Mouse (Mus musculus): ENCODE data around the gene Ncor2.

Gene Ncor2

GRCm38 (mm10) chr5:125179007-125179734 is at the start of gene Ncor2:
TSS of gene Ncor2 (minus strand) at chr5:125179219.
- Histone ChIP-seq H3K27me3 (ENCODE audit: insufficient read depth, low read length) (peaks cover 7% of the 10 kb centered on the region; the same call in 1 of the 2 replicates), H3K9me3 (ENCODE audit: low read length) (no peaks in the 10 kb centered on the region), H3K4me1 (replicated peaks; ENCODE audit: low read depth, low read length) (peaks cover 67% of the 10 kb centered on the region), H3K4me3 (replicated peaks; ENCODE audit: low read length) (peak within 1 kb of the TSS; percentile 93), H3K36me3 (ENCODE audit: insufficient read depth, low read length) (peaks cover 2% of the 10 kb centered on the region; the same call in 1 of the 2 replicates)
- TF ChIP-seq NANOG (IDR thresholded peaks at IDR 0.05; ENCODE audit: borderline replicate concordance, low read length) = no peak
- no peak for TF ChIP-seq POU5F1 (IDR thresholded peaks at IDR 0.05; ENCODE audit: borderline replicate concordance, low read length)
- TF ChIP-seq CTCF (conservative IDR thresholded peaks at IDR 0.05; ENCODE audit: low read length) = no peak

GRCm38 (mm10) chr5:125227699-125228098 is 48.7 kb upstream of the Ncor2 start:
- H3K27me3 ChIP-seq (ENCODE audit: insufficient read depth, low read length) = no peaks in the 10 kb centered on the region; the same call in 1 of the 2 replicates
- no peak overlapping the region for H3K4me3 ChIP-seq (replicated peaks; ENCODE audit: low read length)
- no peaks in the 10 kb centered on the region; the same call in 1 of the 2 replicates for H3K4me1 ChIP-seq (replicated peaks; ENCODE audit: low read depth, low read length)
- H3K9me3 ChIP-seq (ENCODE audit: low read length) = no peaks in the 10 kb centered on the region
- TF ChIP-seq CTCF (conservative IDR thresholded peaks at IDR 0.05; ENCODE audit: low read length) = peak; percentile 65
- no peak for TF ChIP-seq POU5F1 (IDR thresholded peaks at IDR 0.05; ENCODE audit: borderline replicate concordance, low read length)
- TF ChIP-seq NANOG (IDR thresholded peaks at IDR 0.05; ENCODE audit: borderline replicate concordance, low read length) = no peak
- no peaks in the 10 kb centered on the region for H3K36me3 ChIP-seq (ENCODE audit: insufficient read depth, low read length)

GRCm38 (mm10) chr5:125226229-125226634 is 47.2 kb upstream of the Ncor2 start:
- H3K4me1 ChIP-seq (replicated peaks; ENCODE audit: low read depth, low read length) = no peaks in the 10 kb centered on the region; the same call in 1 of the 2 replicates
- no peaks in the 10 kb centered on the region for H3K36me3 ChIP-seq (ENCODE audit: insufficient read depth, low read length)
- H3K4me3 ChIP-seq (replicated peaks; ENCODE audit: low read length) = no peak overlapping the region
- no peaks in the 10 kb centered on the region; the same call in 1 of the 2 replicates for H3K27me3 ChIP-seq (ENCODE audit: insufficient read depth, low read length)
- no peaks in the 10 kb centered on the region for H3K9me3 ChIP-seq (ENCODE audit: low read length)
- TF ChIP-seq CTCF (conservative IDR thresholded peaks at IDR 0.05; ENCODE audit: low read length) (no peak), POU5F1 (IDR thresholded peaks at IDR 0.05; ENCODE audit: borderline replicate concordance, low read length) (no peak), NANOG (IDR thresholded peaks at IDR 0.05; ENCODE audit: borderline replicate concordance, low read length) (no peak)

GRCm38 (mm10) chr5:125224925-125225324 is 45.9 kb upstream of the Ncor2 start:
- no peaks in the 10 kb centered on the region; the same call in 1 of the 2 replicates for H3K27me3 ChIP-seq (ENCODE audit: insufficient read depth, low read length)
- no peak overlapping the region for H3K4me3 ChIP-seq (replicated peaks; ENCODE audit: low read length)
- no peaks in the 10 kb centered on the region for H3K9me3 ChIP-seq (ENCODE audit: low read length)
- H3K36me3 ChIP-seq (ENCODE audit: insufficient read depth, low read length) = no peaks in the 10 kb centered on the region
- TF ChIP-seq NANOG (IDR thresholded peaks at IDR 0.05; ENCODE audit: borderline replicate concordance, low read length) (no peak), POU5F1 (IDR thresholded peaks at IDR 0.05; ENCODE audit: borderline replicate concordance, low read length) (no peak), CTCF (conservative IDR thresholded peaks at IDR 0.05; ENCODE audit: low read length) (no peak)
- no peaks in the 10 kb centered on the region; the same call in 1 of the 2 replicates for H3K4me1 ChIP-seq (replicated peaks; ENCODE audit: low read depth, low read length)

- Histone ChIP-seq H3K36me3 (ENCODE audit: insufficient read depth, low read length) (no peaks in the 10 kb centered on the region), H3K27me3 (ENCODE audit: insufficient read depth, low read length) (peaks cover 3% of the 10 kb centered on the region), H3K9me3 (ENCODE audit: low read length) (no peaks in the 10 kb centered on the region), H3K4me1 (replicated peaks; ENCODE audit: low read depth, low read length) (no peaks in the 10 kb centered on the region; the same call in 1 of the 2 replicates), H3K4me3 (replicated peaks; ENCODE audit: low read length) (no peak overlapping the region)
- TF ChIP-seq NANOG (IDR thresholded peaks at IDR 0.05; ENCODE audit: borderline replicate concordance, low read length) = no peak
- no peak for TF ChIP-seq POU5F1 (IDR thresholded peaks at IDR 0.05; ENCODE audit: borderline replicate concordance, low read length)
- TF ChIP-seq CTCF (conservative IDR thresholded peaks at IDR 0.05; ENCODE audit: low read length) = no peak
These were observed 44.9 kb upstream of the Ncor2 start for GRCm38 (mm10) chr5:125223961-125224360.

- H3K4me1 ChIP-seq (replicated peaks; ENCODE audit: low read depth, low read length) = no peaks in the 10 kb centered on the region; the same call in 1 of the 2 replicates
- H3K27me3 ChIP-seq (ENCODE audit: insufficient read depth, low read length) = peaks cover 8% of the 10 kb centered on the region
- no peaks in the 10 kb centered on the region for H3K36me3 ChIP-seq (ENCODE audit: insufficient read depth, low read length)
- H3K9me3 ChIP-seq (ENCODE audit: low read length) = no peaks in the 10 kb centered on the region
- no peak overlapping the region for H3K4me3 ChIP-seq (replicated peaks; ENCODE audit: low read length)
- TF ChIP-seq POU5F1 (IDR thresholded peaks at IDR 0.05; ENCODE audit: borderline replicate concordance, low read length) = no peak
- TF ChIP-seq CTCF (conservative IDR thresholded peaks at IDR 0.05; ENCODE audit: low read length) = no peak
These were observed 43.7 kb upstream of the Ncor2 start for GRCm38 (mm10) chr5:125222706-125223105.

- H3K9me3 ChIP-seq (ENCODE audit: low read length) = no peaks in the 10 kb centered on the region
- H3K36me3 ChIP-seq (ENCODE audit: insufficient read depth, low read length) = no peaks in the 10 kb centered on the region
- TF ChIP-seq POU5F1 (IDR thresholded peaks at IDR 0.05; ENCODE audit: borderline replicate concordance, low read length) (no peak), NANOG (IDR thresholded peaks at IDR 0.05; ENCODE audit: borderline replicate concordance, low read length) (no peak), CTCF (conservative IDR thresholded peaks at IDR 0.05; ENCODE audit: low read length) (no peak)
- H3K27me3 ChIP-seq (ENCODE audit: insufficient read depth, low read length) = peaks cover 15% of the 10 kb centered on the region
- no peak overlapping the region for H3K4me3 ChIP-seq (replicated peaks; ENCODE audit: low read length)
- no peaks in the 10 kb centered on the region; the same call in 1 of the 2 replicates for H3K4me1 ChIP-seq (replicated peaks; ENCODE audit: low read depth, low read length)
These were observed 42.8 kb upstream of the Ncor2 start for GRCm38 (mm10) chr5:125221868-125222267.

- H3K4me3 ChIP-seq (replicated peaks; ENCODE audit: low read length) = no peak overlapping the region
- H3K4me1 ChIP-seq (replicated peaks; ENCODE audit: low read depth, low read length) = peaks cover 16% of the 10 kb centered on the region
- peaks cover 48% of the 10 kb centered on the region for H3K27me3 ChIP-seq (ENCODE audit: insufficient read depth, low read length)
- no peak for TF ChIP-seq CTCF (conservative IDR thresholded peaks at IDR 0.05; ENCODE audit: low read length)
- TF ChIP-seq NANOG (IDR thresholded peaks at IDR 0.05; ENCODE audit: borderline replicate concordance, low read length) = no peak
- TF ChIP-seq POU5F1 (IDR thresholded peaks at IDR 0.05; ENCODE audit: borderline replicate concordance, low read length) = no peak
- H3K36me3 ChIP-seq (ENCODE audit: insufficient read depth, low read length) = no peaks in the 10 kb centered on the region
- no peaks in the 10 kb centered on the region for H3K9me3 ChIP-seq (ENCODE audit: low read length)
These were observed 38.6 kb upstream of the Ncor2 start for GRCm38 (mm10) chr5:125217426-125218170.
